Mouse (Mus musculus) kidney, adult 2 months (tissue): Measurements from ENCODE around the gene Atp5l.

ENCODE experiments used
- CTCF ChIP-seq: fragments of 200-500 bp; conservative IDR thresholded peaks from 2 replicates; pipeline ENCODE4 v1.5.1; 2011; ENCODE audit warnings: low read depth, mild to moderate bottlenecking, control low read depth, low read length, moderate library complexity, mixed read lengths; ENCODE audit not compliant: insufficient read depth, insufficient read length
- POLR2A ChIP-seq: fragments of 200-500 bp; IDR thresholded peaks from one replicate; pipeline ENCODE4 v1.6.1; 2011; ENCODE audit warnings: low read depth, low read length, control low read depth

GRCm38 (mm10) chr9:44941756-44942155 is 21.2 kb upstream of the Atp5l start:
- no peak for TF ChIP-seq CTCF
- no peak for TF ChIP-seq POLR2A
